Mouse (Mus musculus): Measurements from ENCODE around the gene Jmjd1c. TPM values are rescaled to one million over a fixed set of nuclear protein-coding genes. Genes with fewer than 3 reads are reported as not detected.

Gene Jmjd1c
- polyA plus RNA-seq, 1 experiment = 32.4 TPM

DNA sequence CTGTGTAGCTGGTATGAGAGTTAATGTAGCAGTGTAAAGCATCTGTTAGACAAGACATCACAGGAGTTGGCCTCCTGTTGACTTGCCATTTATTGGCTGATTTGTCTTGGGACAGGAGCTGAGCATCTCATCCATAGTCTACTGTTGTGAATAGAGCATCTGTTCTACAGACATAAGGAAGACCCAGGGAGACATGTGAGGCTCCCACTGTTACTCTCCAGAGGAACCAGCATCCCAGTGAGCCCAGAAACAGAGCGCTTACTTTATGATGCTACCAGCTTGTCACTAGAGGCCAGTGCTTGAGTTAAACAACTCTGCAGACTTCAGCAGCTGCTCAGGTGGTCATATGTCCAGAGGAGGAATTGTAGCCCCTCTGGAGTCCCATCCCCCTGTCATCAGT, 157.2 kb downstream of the Jmjd1c start:
- Histone ChIP-seq H3K4me3 (ENCODE audit: insufficient read depth, low read length) (no peak overlapping the region), H3K4me1 (ENCODE audit: control insufficient read depth, insufficient read depth, low read length) (peaks cover 11% of the 10 kb centered on the region), H3K27ac (ENCODE audit: insufficient read depth, low read length) (no peak overlapping the region)
- no peak for TF ChIP-seq CTCF (IDR thresholded peaks at IDR 0.05; ENCODE audit: extremely low read depth, insufficient read depth, low read length)
- no peak for TF ChIP-seq POLR2A (IDR thresholded peaks at IDR 0.05; ENCODE audit: extremely low read depth, insufficient read depth, low read length)

DNA sequence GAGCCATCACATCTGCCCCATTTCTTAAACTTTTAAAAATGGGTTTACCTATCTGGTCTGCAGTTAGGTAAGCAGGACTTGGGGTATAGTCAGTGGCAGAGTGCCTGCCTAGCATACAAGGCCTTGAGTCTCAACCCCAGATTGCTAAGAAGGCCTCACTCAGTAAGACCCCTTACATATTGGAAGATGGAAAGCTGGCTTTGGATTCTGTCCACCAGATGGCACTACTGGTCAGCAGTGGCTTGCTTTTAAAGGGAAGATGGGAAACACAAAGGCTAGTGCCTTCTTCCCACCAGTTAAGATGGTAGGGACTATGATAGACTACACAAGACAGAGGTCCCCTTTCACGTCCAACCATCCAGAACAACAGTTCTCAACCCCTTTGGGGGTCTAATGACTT, 168.9 kb downstream of the Jmjd1c start:
- TF ChIP-seq POLR2A (IDR thresholded peaks at IDR 0.05; ENCODE audit: extremely low read depth, insufficient read depth, low read length) (no peak), CTCF (IDR thresholded peaks at IDR 0.05; ENCODE audit: extremely low read depth, insufficient read depth, low read length) (peak; percentile 65)
- H3K4me3 ChIP-seq (ENCODE audit: insufficient read depth, low read length) = no peak overlapping the region
- H3K4me1 ChIP-seq (ENCODE audit: control insufficient read depth, insufficient read depth, low read length) = no peaks in the 10 kb centered on the region
- H3K27ac ChIP-seq (ENCODE audit: insufficient read depth, low read length) = no peak overlapping the region

- no peak for TF ChIP-seq CTCF (IDR thresholded peaks at IDR 0.05; ENCODE audit: extremely low read depth, insufficient read depth, low read length)
- no peak for TF ChIP-seq POLR2A (IDR thresholded peaks at IDR 0.05; ENCODE audit: extremely low read depth, insufficient read depth, low read length)
- no peak overlapping the region for H3K27ac ChIP-seq (ENCODE audit: insufficient read depth, low read length)
Observed at GRCm38 (mm10) chr10:67275916-67276315, 180.0 kb downstream of the Jmjd1c start.

GRCm38 (mm10) chr10:67281852-67282251, 185.9 kb downstream of the Jmjd1c start:
- TF ChIP-seq CTCF (IDR thresholded peaks at IDR 0.05; ENCODE audit: extremely low read depth, insufficient read depth, low read length) = no peak
- H3K4me3 ChIP-seq (ENCODE audit: insufficient read depth, low read length) = no peak overlapping the region
- H3K27ac ChIP-seq (ENCODE audit: insufficient read depth, low read length) = no peak overlapping the region
- H3K4me1 ChIP-seq (ENCODE audit: control insufficient read depth, insufficient read depth, low read length) = peaks cover 13% of the 10 kb centered on the region

More at GRCm38 (mm10) chr10:67275916-67276315, 180.0 kb downstream of the Jmjd1c start:
- Histone ChIP-seq H3K4me3 (ENCODE audit: insufficient read depth, low read length) (no peak overlapping the region), H3K4me1 (ENCODE audit: control insufficient read depth, insufficient read depth, low read length) (no peaks in the 10 kb centered on the region)

DNA sequence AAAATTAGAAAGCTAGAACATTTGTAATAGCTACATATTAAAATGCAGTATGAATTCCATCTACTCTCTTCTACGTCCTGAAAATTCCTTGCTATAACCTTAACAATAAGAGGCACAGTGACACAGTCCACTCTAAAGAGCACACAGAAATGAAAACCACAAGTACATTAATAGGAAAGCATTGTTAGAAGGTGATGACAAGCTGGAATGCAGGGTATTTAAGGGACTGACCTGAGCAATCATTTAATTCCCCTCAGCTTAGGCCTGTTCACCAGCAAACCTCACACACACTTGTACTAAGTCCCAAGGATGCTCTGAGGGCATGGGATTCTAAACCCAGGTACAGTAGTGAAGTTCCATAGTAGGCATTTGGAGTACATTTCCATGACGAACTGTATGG, 186.6 kb downstream of the Jmjd1c start:
- H3K27ac ChIP-seq (ENCODE audit: insufficient read depth, low read length) = no peak overlapping the region
- H3K4me1 ChIP-seq (ENCODE audit: control insufficient read depth, insufficient read depth, low read length) = peaks cover 13% of the 10 kb centered on the region
- no peak overlapping the region for H3K4me3 ChIP-seq (ENCODE audit: insufficient read depth, low read length)
- no peak for TF ChIP-seq CTCF (IDR thresholded peaks at IDR 0.05; ENCODE audit: extremely low read depth, insufficient read depth, low read length)
- no peak for TF ChIP-seq POLR2A (IDR thresholded peaks at IDR 0.05; ENCODE audit: extremely low read depth, insufficient read depth, low read length)

GRCm38 (mm10) chr10:67283516-67283915, 187.6 kb downstream of the Jmjd1c start:
- peaks cover 13% of the 10 kb centered on the region for H3K4me1 ChIP-seq (ENCODE audit: control insufficient read depth, insufficient read depth, low read length)
- no peak overlapping the region for H3K27ac ChIP-seq (ENCODE audit: insufficient read depth, low read length)
- peak overlapping the region; percentile 89; the same call in 1 of the 2 replicates for H3K4me3 ChIP-seq (ENCODE audit: insufficient read depth, low read length)
- TF ChIP-seq CTCF (IDR thresholded peaks at IDR 0.05; ENCODE audit: extremely low read depth, insufficient read depth, low read length) = no peak
- TF ChIP-seq POLR2A (IDR thresholded peaks at IDR 0.05; ENCODE audit: extremely low read depth, insufficient read depth, low read length) = no peak

DNA sequence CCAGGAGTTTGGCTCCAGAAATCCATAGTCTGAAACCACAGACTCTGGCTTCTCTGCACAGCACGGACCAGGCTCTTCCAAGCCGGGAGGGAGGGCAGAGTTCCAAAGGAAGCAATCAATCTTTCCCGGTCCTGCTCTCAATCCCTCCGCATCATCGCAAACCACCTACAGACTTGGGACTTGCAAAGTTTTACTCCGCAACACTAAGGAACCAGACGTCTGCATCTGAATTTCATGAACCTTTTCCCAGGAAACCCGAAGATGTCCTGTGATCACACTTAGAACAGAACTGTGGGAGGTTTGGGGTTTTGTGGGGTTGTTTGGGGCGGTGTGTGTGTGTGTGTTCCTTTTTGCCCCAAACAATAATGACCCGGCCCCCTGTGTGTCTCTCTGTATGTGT, 188.4 kb downstream of the Jmjd1c start:
- Histone ChIP-seq H3K27ac (ENCODE audit: insufficient read depth, low read length) (no peak overlapping the region), H3K4me1 (ENCODE audit: control insufficient read depth, insufficient read depth, low read length) (peaks cover 13% of the 10 kb centered on the region), H3K4me3 (ENCODE audit: insufficient read depth, low read length) (peak overlapping the region; percentile 89)
- TF ChIP-seq CTCF (IDR thresholded peaks at IDR 0.05; ENCODE audit: extremely low read depth, insufficient read depth, low read length) (no peak), POLR2A (IDR thresholded peaks at IDR 0.05; ENCODE audit: extremely low read depth, insufficient read depth, low read length) (no peak)

DNA sequence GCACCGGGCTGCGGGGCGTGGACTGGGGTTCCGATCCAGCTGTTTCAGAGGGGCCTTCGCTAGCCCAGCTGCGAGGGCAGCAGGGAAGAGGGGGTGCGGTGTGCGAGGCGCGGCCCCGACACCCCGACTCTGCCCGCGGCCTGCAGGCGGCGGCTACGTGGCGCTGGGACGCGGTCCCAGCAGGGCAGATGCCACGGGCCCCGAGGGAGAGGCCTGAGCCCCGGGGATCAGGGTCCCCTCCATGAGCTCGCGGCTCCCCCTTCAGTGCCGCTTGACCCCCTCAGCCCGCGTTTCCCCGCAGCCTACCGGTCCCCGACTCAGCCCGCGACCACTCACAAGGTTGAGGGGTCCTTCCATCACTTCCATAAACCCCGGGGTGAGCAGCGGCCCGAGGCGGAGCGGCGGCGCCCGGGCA, 188.8 kb downstream of the Jmjd1c start:
- no peak for TF ChIP-seq CTCF (IDR thresholded peaks at IDR 0.05; ENCODE audit: extremely low read depth, insufficient read depth, low read length)
- no peak for TF ChIP-seq POLR2A (IDR thresholded peaks at IDR 0.05; ENCODE audit: extremely low read depth, insufficient read depth, low read length)
- Histone ChIP-seq H3K4me1 (ENCODE audit: control insufficient read depth, insufficient read depth, low read length) (peaks cover 13% of the 10 kb centered on the region), H3K27ac (ENCODE audit: insufficient read depth, low read length) (peak overlapping the region; percentile 91), H3K4me3 (ENCODE audit: insufficient read depth, low read length) (peak overlapping the region; percentile 89)

DNA sequence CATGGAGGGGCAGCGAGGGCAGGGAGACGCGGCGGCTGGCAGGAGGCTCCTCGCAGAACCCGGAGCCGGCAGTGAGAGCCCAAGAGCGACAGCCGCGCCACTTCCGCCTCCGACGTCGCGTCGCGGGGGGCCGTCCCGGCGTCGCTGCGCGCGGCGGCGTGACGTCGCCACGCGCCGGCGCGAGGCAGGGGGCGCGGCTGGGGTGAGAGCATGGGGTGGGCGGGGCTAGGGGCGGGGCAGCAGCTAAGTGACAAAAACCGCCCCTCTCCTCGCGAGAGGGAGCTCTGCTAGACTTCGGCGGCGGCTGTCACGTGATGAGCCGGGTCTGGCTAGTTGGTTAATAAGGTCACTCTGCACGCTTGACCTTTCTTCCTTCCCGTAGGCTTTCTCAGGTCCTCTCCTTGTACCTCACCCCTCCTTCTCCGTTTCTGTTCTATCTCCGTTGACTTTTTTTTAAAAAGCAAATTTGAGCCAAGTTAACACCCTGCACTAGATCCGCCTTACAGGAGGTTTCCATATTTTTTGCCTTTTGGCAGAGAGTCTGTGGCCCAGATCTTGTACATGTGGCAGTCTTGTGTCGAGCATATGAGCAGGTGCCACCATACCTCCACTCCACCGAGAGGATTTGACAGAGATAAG, 189.4 kb downstream of the Jmjd1c start, which contains the start of gene Nrbf2:
Gene Nrbf2 (minus strand): TSS at position 130 of the 639 bp plus-strand sequence.
- H3K4me3 ChIP-seq (ENCODE audit: insufficient read depth, low read length) = peak within 1 kb of the TSS; percentile 89
- H3K27ac ChIP-seq (ENCODE audit: insufficient read depth, low read length) = peak within 1 kb of the TSS; percentile 91
- TF ChIP-seq CTCF (IDR thresholded peaks at IDR 0.05; ENCODE audit: extremely low read depth, insufficient read depth, low read length) (no peak), POLR2A (IDR thresholded peaks at IDR 0.05; ENCODE audit: extremely low read depth, insufficient read depth, low read length) (0 out of 2 replicates have a peak, but pooled peaks have one; percentile 29)
- peaks cover 13% of the 10 kb centered on the region for H3K4me1 ChIP-seq (ENCODE audit: control insufficient read depth, insufficient read depth, low read length)

- Histone ChIP-seq H3K4me1 (ENCODE audit: control insufficient read depth, insufficient read depth, low read length) (peaks cover 9% of the 10 kb centered on the region), H3K27ac (ENCODE audit: insufficient read depth, low read length) (no peak overlapping the region), H3K4me3 (ENCODE audit: insufficient read depth, low read length) (no peak overlapping the region)
- TF ChIP-seq POLR2A (IDR thresholded peaks at IDR 0.05; ENCODE audit: extremely low read depth, insufficient read depth, low read length) (no peak), CTCF (IDR thresholded peaks at IDR 0.05; ENCODE audit: extremely low read depth, insufficient read depth, low read length) (no peak)
Observed at GRCm38 (mm10) chr10:67287877-67288276, 192.0 kb downstream of the Jmjd1c start.
